1 mouse cellular context compared by ENCODE assay signal in the genomic region with DNA sequence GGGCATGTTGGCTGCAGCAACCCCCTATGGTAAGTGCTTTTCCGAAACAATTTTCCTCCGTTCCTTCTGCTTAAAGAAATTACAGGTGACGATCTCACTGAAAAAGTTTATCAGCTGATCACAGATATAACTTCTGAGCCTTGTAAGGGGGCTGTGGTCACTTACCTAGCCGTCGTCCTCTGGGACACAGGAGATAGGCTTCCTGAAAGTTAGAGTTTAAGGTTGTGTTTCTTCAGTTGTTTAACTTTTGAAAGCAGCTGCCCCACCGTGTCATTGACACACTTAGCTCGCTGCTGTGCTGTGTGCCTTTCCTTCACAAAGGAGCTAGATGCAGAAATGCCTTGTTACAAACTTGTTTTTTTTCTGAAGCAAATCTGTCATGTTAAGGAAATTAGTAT.
TF ChIP-seq lines count a peak whose summit lies in the region.

No protein-coding gene starts in this region.

TF ChIP-seq in CH12.LX, 34 proteins besides CTCF, POLR2A, EP300 and RAD21:
- no peak for TF ChIP-seq ZMIZ1 (IDR thresholded peaks at IDR 0.05; ENCODE audit: low read depth, low read length)
- no peak for TF ChIP-seq JUN (IDR thresholded peaks at IDR 0.05; ENCODE audit: insufficient read depth, low read depth, low read length)
- no peak for TF ChIP-seq UBTF (IDR thresholded peaks at IDR 0.05; ENCODE audit: low read depth, low read length)
- no peak for TF ChIP-seq GABPA (IDR thresholded peaks at IDR 0.05; ENCODE audit: insufficient replicate concordance, low read depth, low read length)
- no peak for TF ChIP-seq PAX5 (IDR thresholded peaks at IDR 0.05; ENCODE audit: low read length)
- TF ChIP-seq HCFC1 (IDR thresholded peaks at IDR 0.05; ENCODE audit: low read depth, low read length): no peak
- no peak for TF ChIP-seq ELF1 (IDR thresholded peaks at IDR 0.05; ENCODE audit: low read depth, low read length)
- no peak for TF ChIP-seq NRF1 (IDR thresholded peaks at IDR 0.05; ENCODE audit: low read depth, low read length)
- TF ChIP-seq IRF4 (IDR thresholded peaks at IDR 0.05; ENCODE audit: low read depth, low read length): no peak
- TF ChIP-seq JUND (conservative IDR thresholded peaks at IDR 0.05; ENCODE audit: low read depth, low read length): no peak
- no peak for TF ChIP-seq ETS1 (conservative IDR thresholded peaks at IDR 0.05; ENCODE audit: low read depth, low read length)
- no peak for TF ChIP-seq CHD1 (IDR thresholded peaks at IDR 0.05; ENCODE audit: low read depth, low read length)
- TF ChIP-seq USF1 (IDR thresholded peaks at IDR 0.05; ENCODE audit: low read depth, low read length): no peak
